In genomic region chr5:65145499-65146101, GRCm38 (mm10) we compare ENCODE assay signal across 16 mouse cellular contexts. TPM values are rescaled to one million over a fixed set of nuclear protein-coding genes. Genes with fewer than 3 reads are reported as not detected.
"Had no signal": no experiment of that assay in that cellular context is flagged by ENCODE, and none has a peak within 500 bp of the region (broad histone marks: within the 10 kb centered on the region; RNA-seq: fewer than 3 reads in every experiment).

No protein-coding gene starts in this region.

- H3K4me2 ChIP-seq: limb, embryonic 13.5 days; liver, embryonic 15.5 days; neural tube, embryonic 13.5 days had no signal

- H3K9ac ChIP-seq: limb, embryonic 13.5 days; liver, embryonic 15.5 days; neural tube, embryonic 13.5 days had no signal

- H3K27ac ChIP-seq: kidney, postnatal 0 days; limb, embryonic 13.5 days; liver, embryonic 15.5 days; neural tube, embryonic 13.5 days had no signal

- H3K9me3 ChIP-seq: limb, embryonic 13.5 days; liver, embryonic 15.5 days; neural tube, embryonic 13.5 days had no signal

- ATAC-seq: lung, postnatal 0 days had no signal

- H3K4me3 ChIP-seq: limb, embryonic 13.5 days; liver, embryonic 15.5 days; neural tube, embryonic 13.5 days had no signal

- H3K27me3 ChIP-seq: limb, embryonic 13.5 days; liver, embryonic 15.5 days; neural tube, embryonic 13.5 days had no signal

- H3K4me1 ChIP-seq: limb, embryonic 13.5 days; liver, embryonic 15.5 days had no signal

- DNase-seq: kidney, adult 9 months; kidney, postnatal 36 days; left cerebral cortex, postnatal 4 days; lung, adult 2 months; lung, postnatal 36 days; retina, postnatal 1 day; right cerebral cortex, postnatal 4 days; spleen, adult 18-20 months; thymus, adult 18-20 months; thymus, postnatal 14 days had no signal

RNA-seq across cellular contexts. Expression of gene Tmem156, which starts 53.7 kb away (rescaled TPM):
- total RNA-seq: left cerebral cortex, postnatal 4 days had no signal
- polyA plus RNA-seq: liver, adult 2 months; neural tube, embryonic 13.5 days had no signal
